Mouse (Mus musculus) midbrain, postnatal 0 days (tissue): Measurements from ENCODE around the gene H3f3a. TPM values are rescaled to one million over a fixed set of nuclear protein-coding genes. Genes with fewer than 3 reads are reported as not detected.

Experiments used
- ATAC-seq: fragments of 200-750 bp; cut with Nextera tagmentation; 2 replicates; pipeline ENCODE4 v1.8.0; 2017; ENCODE audit warnings: moderate number of reproducible peaks, mild to moderate bottlenecking, moderate TSS enrichment, moderate library complexity; ENCODE audit not compliant: low FRiP score
- DNase-seq: peaks from one replicate; pipeline ENCODE4 v3.0.0-alpha.2; 2015; ENCODE audit warnings: low spot score
- H3K27ac ChIP-seq: fragments of 300-500 bp; sonication (generic); 2 replicates; pipeline ENCODE4 v1.5.1; 2014; ENCODE audit warnings: low read depth, mild to moderate bottlenecking, low read length, mixed read lengths
- H3K27me3 ChIP-seq: fragments of 300-500 bp; sonication (generic); 2 replicates; pipeline ENCODE4 v1.6.1; 2014; ENCODE audit warnings: low read length, control low read depth, mixed read lengths; ENCODE audit not compliant: insufficient read depth
- H3K36me3 ChIP-seq: fragments of 300-500 bp; sonication (generic); 2 replicates; pipeline ENCODE4 v1.6.1; 2014; ENCODE audit warnings: low read length, control low read depth, mixed read lengths; ENCODE audit not compliant: insufficient read depth
- H3K4me1 ChIP-seq: fragments of 300-500 bp; sonication (generic); 2 replicates; pipeline ENCODE4 v1.6.1; 2014; ENCODE audit warnings: mild to moderate bottlenecking, control low read depth, antibody characterized with exemption, low read length, mixed read lengths; ENCODE audit not compliant: insufficient read depth
- H3K4me2 ChIP-seq: fragments of 300-500 bp; sonication (generic); 2 replicates; pipeline ENCODE4 v1.6.1; 2014; ENCODE audit warnings: low read depth, mild to moderate bottlenecking, low read length, mixed read lengths; ENCODE audit not compliant: poor library complexity, severe bottlenecking
- H3K4me3 ChIP-seq: fragments of 300-500 bp; sonication (generic); 2 replicates; pipeline ENCODE4 v1.5.1; 2014; ENCODE audit warnings: low read depth, mild to moderate bottlenecking, low read length, moderate library complexity
- H3K9ac ChIP-seq: fragments of 300-500 bp; sonication (generic); replicated peaks from 2 replicates; pipeline ENCODE4 v1.6.1; 2014; ENCODE audit warnings: mild to moderate bottlenecking, low read length, moderate library complexity, mixed read lengths; ENCODE audit not compliant: poor library complexity, severe bottlenecking
- H3K9me3 ChIP-seq: fragments of 300-500 bp; sonication (generic); 2 replicates; pipeline ENCODE4 v1.6.1; 2016; ENCODE audit warnings: low read length, control low read depth
- CTCF ChIP-seq: IDR thresholded peaks from 2 replicates; pipeline ENCODE4 v1.5.1; 2016; ENCODE audit warnings: antibody characterized with exemption, mild to moderate bottlenecking
- WGBS: fragments of 180-500 bp; shearing (Covaris S2); extraction: QIAGEN DNeasy Blood & Tissue Kit; methylation state at CpG from one replicate; pipeline ENCODE4 v1.1.7; 2014; 5-methylcytosine and 5-hydroxymethylcytosine counted together
- polyA plus RNA-seq: library from polyadenylated mRNA; unstranded; fragments of >200 nt; fragmentation: Nextera tagmentation; extraction: Ambion mirVana; gene quantifications from 2 replicates; pipeline ENCODE4 v1.2.1, GENCODE M21; 2015
- total RNA-seq: library from RNA; depleted of rRNA; stranded (reverse); fragments of >200 nt; gene quantifications from 2 replicates; pipeline ENCODE4 v1.2.3, GENCODE M21; 2014; rRNA removed

H3f3a gene
- total and polyA plus RNA-seq, 2 experiments from 2014 or later: 1,783 to 2,039 TPM

GRCm38 (mm10) chr1:180756711-180757110 is 57.0 kb downstream of the H3f3a start:
- Histone ChIP-seq H3K4me1 (no peaks in the 10 kb centered on the region), H3K4me2 (no peak overlapping the region), H3K9ac (no peak overlapping the region), H3K27ac (no peak overlapping the region), H3K4me3 (no peak overlapping the region), H3K27me3 (no peaks in the 10 kb centered on the region), H3K36me3 (peaks cover 23% of the 10 kb centered on the region), H3K9me3 (no peaks in the 10 kb centered on the region)
- no peak for TF ChIP-seq CTCF
- DNase-seq (no peak), ATAC-seq (no peak)
- WGBS: 95% methylated on average over 2 of the region's 2 CpGs

GRCm38 (mm10) chr1:180754376-180754775 is 59.4 kb downstream of the H3f3a start:
- WGBS: 92% methylated on average over 8 of the region's 8 CpGs
- no peak for TF ChIP-seq CTCF
- no peak overlapping the region for H3K9ac ChIP-seq
- H3K4me3 ChIP-seq: no peak overlapping the region
- H3K4me2 ChIP-seq: no peak overlapping the region
- H3K27ac ChIP-seq: no peak overlapping the region
- H3K36me3 ChIP-seq: peaks cover 24% of the 10 kb centered on the region
- DNase-seq (no peak), ATAC-seq (no peak)
- H3K4me1 ChIP-seq: no peaks in the 10 kb centered on the region
- H3K9me3 ChIP-seq: no peaks in the 10 kb centered on the region
- H3K27me3 ChIP-seq: no peaks in the 10 kb centered on the region

GRCm38 (mm10) chr1:180752115-180752514 is 61.6 kb downstream of the H3f3a start:
- WGBS: 94% methylated on average over 11 of the region's 11 CpGs

More at GRCm38 (mm10) chr1:180752115-180752514, 61.6 kb downstream of the H3f3a start:
- no peak for DNase-seq
- Histone ChIP-seq H3K4me2 (no peak overlapping the region), H3K27me3 (no peaks in the 10 kb centered on the region), H3K9me3 (no peaks in the 10 kb centered on the region), H3K4me1 (no peaks in the 10 kb centered on the region), H3K36me3 (peaks cover 37% of the 10 kb centered on the region), H3K27ac (no peak overlapping the region), H3K4me3 (no peak overlapping the region), H3K9ac (no peak overlapping the region)
- TF ChIP-seq CTCF: no peak
- ATAC-seq: no peak

Other genes starting within 250 kb of the H3f3a start
- gene Parp1, start 245.0 kb downstream of the H3f3a start, total RNA-seq: 65.9 and 66.3 TPM in 2 replicates
- 43.0 and 43.2 TPM in 2 replicates for gene Parp1, start 245.0 kb downstream of the H3f3a start, polyA plus RNA-seq
- gene Lin9, start 172.8 kb downstream of the H3f3a start, total RNA-seq: 8.3 and 11.2 TPM in 2 replicates
- gene Lin9, start 172.8 kb downstream of the H3f3a start, polyA plus RNA-seq: 3.4 and 4.1 TPM in 2 replicates
- gene Mixl1, start 116.9 kb downstream of the H3f3a start, total RNA-seq: not detected in 2 replicates
- 0.10 and 0.17 TPM in 2 replicates for gene Mixl1, start 116.9 kb downstream of the H3f3a start, polyA plus RNA-seq
- 30.0 and 42.5 TPM in 2 replicates for gene Acbd3, start 87.9 kb downstream of the H3f3a start, total RNA-seq
- 15.8 and 18.8 TPM in 2 replicates for gene Acbd3, start 87.9 kb downstream of the H3f3a start, polyA plus RNA-seq
- gene Sde2, start 37.2 kb upstream of the H3f3a start, total RNA-seq: 12.8 and 15.3 TPM in 2 replicates
- 20.7 and 24.2 TPM in 2 replicates for gene Sde2, start 37.2 kb upstream of the H3f3a start, polyA plus RNA-seq
- gene Lefty2, start 79.2 kb upstream of the H3f3a start, total RNA-seq: 3.0 and 12.8 TPM in 2 replicates
- gene Lefty2, start 79.2 kb upstream of the H3f3a start, polyA plus RNA-seq: 7.7 and 8.6 TPM in 2 replicates
- 48.5 and 50.5 TPM in 2 replicates for gene Pycr2, start 90.3 kb upstream of the H3f3a start, total RNA-seq
- 60.5 and 63.7 TPM in 2 replicates for gene Pycr2, start 90.3 kb upstream of the H3f3a start, polyA plus RNA-seq
- gene Lefty1, start 121.1 kb upstream of the H3f3a start, total RNA-seq: 0.38 TPM in 1 of 2 replicates, not detected in the other
- 0.41 and 0.42 TPM in 2 replicates for gene Lefty1, start 121.1 kb upstream of the H3f3a start, polyA plus RNA-seq
- gene Tmem63a, start 128.4 kb upstream of the H3f3a start, total RNA-seq: 4.8 and 6.4 TPM in 2 replicates
- gene Tmem63a, start 128.4 kb upstream of the H3f3a start, polyA plus RNA-seq: 1.3 and 1.7 TPM in 2 replicates
- gene Ephx1, start 207.0 kb upstream of the H3f3a start, total RNA-seq: 11.8 and 13.8 TPM in 2 replicates
- gene Ephx1, start 207.0 kb upstream of the H3f3a start, polyA plus RNA-seq: 9.7 and 10.6 TPM in 2 replicates
- not detected in 2 replicates for gene 9130409I23Rik, start 237.3 kb upstream of the H3f3a start, total RNA-seq
- gene 9130409I23Rik, start 237.3 kb upstream of the H3f3a start, polyA plus RNA-seq: not detected in 2 replicates